Mouse (Mus musculus) kidney, postnatal 25 days (tissue): Measurements from ENCODE around the gene Prkrip1.
"Not testable (repeated sequence)": the region's sequence is repeated elsewhere in the genome, so short reads cannot be mapped to it uniquely, and the experiment has no call there.

Experiments
- DNase-seq, 2 experiments: peaks; one replicate each; pipeline ENCODE4 v3.0.0; 2021; ENCODE audit warnings: mixed read lengths in 2 of 2

Prkrip1 gene

GRCm38 (mm10) chr5:136211341-136212102, 12.8 kb upstream of the Prkrip1 start:
- not testable (repeated sequence) for DNase-seq

GRCm38 (mm10) chr5:136210549-136210948, 11.8 kb upstream of the Prkrip1 start:
- DNase-seq, result no peak

- DNase-seq, result peak; percentile 72 to 79
These were observed 3.1 kb upstream of the Prkrip1 start for GRCm38 (mm10) chr5:136201832-136202231.

- DNase-seq, result peak; percentile 29 to 49
These were observed 763 bp upstream of the Prkrip1 start for GRCm38 (mm10) chr5:136199526-136199925.

GRCm38 (mm10) chr5:136191870-136192269, 6.9 kb downstream of the Prkrip1 start:
- no peak for DNase-seq

- peak; percentile 64 to 65 for DNase-seq
These were observed 12.0 kb downstream of the Prkrip1 start for GRCm38 (mm10) chr5:136186723-136187122.

GRCm38 (mm10) chr5:136183766-136184165, 15.0 kb downstream of the Prkrip1 start:
- no peak for DNase-seq

- no peak for DNase-seq
These were observed 15.9 kb downstream of the Prkrip1 start for GRCm38 (mm10) chr5:136182830-136183229.

- DNase-seq, result no peak
These were observed 16.7 kb downstream of the Prkrip1 start for GRCm38 (mm10) chr5:136182049-136182448.

- DNase-seq, result no peak
These were observed 17.6 kb downstream of the Prkrip1 start for GRCm38 (mm10) chr5:136181197-136181596.

- no peak for DNase-seq
These were observed 19.2 kb downstream of the Prkrip1 start for GRCm38 (mm10) chr5:136179594-136179993.

- DNase-seq, result peak; percentile 83 to 87
These were observed 24.9 kb downstream of the Prkrip1 start for GRCm38 (mm10) chr5:136173606-136174463.

- DNase-seq, result no peak
These were observed 25.8 kb downstream of the Prkrip1 start for GRCm38 (mm10) chr5:136172939-136173338.

GRCm38 (mm10) chr5:136171363-136172341, 27.1 kb downstream of the Prkrip1 start:
- DNase-seq, result no peak

GRCm38 (mm10) chr5:136170512-136171362, 28.0 kb downstream of the Prkrip1 start, which contains the start of gene Orai2:
Gene Orai2, minus strand, starts transcription at chr5:136170713.
- peak; percentile 85 to 89 for DNase-seq

- DNase-seq, result peak; percentile 30 to 60
These were observed 28.9 kb downstream of the Prkrip1 start for GRCm38 (mm10) chr5:136169626-136170511.

- no peak for DNase-seq
These were observed 30.7 kb downstream of the Prkrip1 start for GRCm38 (mm10) chr5:136168071-136168470.

GRCm38 (mm10) chr5:136167296-136167695, 31.5 kb downstream of the Prkrip1 start:
- no peak for DNase-seq

- no peak for DNase-seq
These were observed 33.5 kb downstream of the Prkrip1 start for GRCm38 (mm10) chr5:136165246-136165645.

- no peak for DNase-seq
These were observed 34.8 kb downstream of the Prkrip1 start for GRCm38 (mm10) chr5:136163807-136164474.
